Mouse (Mus musculus): ENCODE measurements around the gene Ephb2.

- TF ChIP-seq POLR2A (IDR thresholded peaks at IDR 0.05; ENCODE audit: low read depth, low read length) (no peak), EP300 (IDR thresholded peaks at IDR 0.05; ENCODE audit: low read length) (no peak), CTCF (conservative IDR thresholded peaks at IDR 0.05 in 1 of 2, IDR thresholded peaks at IDR 0.05 in 1 of 2; ENCODE audit: low read depth in 2 of 2, low read length in 2 of 2) (no peak), JUN (IDR thresholded peaks at IDR 0.05; ENCODE audit: insufficient read depth, low read depth, low read length) (no peak), MAFK (IDR thresholded peaks at IDR 0.05; ENCODE audit: insufficient replicate concordance, low read length) (no peak), NRF1 (IDR thresholded peaks at IDR 0.05; ENCODE audit: low read depth, low read length) (no peak), MAX (IDR thresholded peaks at IDR 0.05; ENCODE audit: low read length) (no peak), JUND (conservative IDR thresholded peaks at IDR 0.05; ENCODE audit: low read depth, low read length) (no peak), MYC (IDR thresholded peaks at IDR 0.05; ENCODE audit: low read depth, low read length) (no peak)
Measured at GRCm38 (mm10) chr4:136720025-136720424, 115.8 kb downstream of the Ephb2 start.
